Mouse (Mus musculus) urinary bladder, postnatal 14 days (tissue): Measurements from ENCODE around the gene Irx5.

Source experiments
- DNase-seq: peaks from one replicate; pipeline ENCODE4 v3.0.0; 2021; ENCODE audit warnings: low spot score

Gene Irx5

GRCm38 (mm10) chr8:92357398-92357981 is at the start of gene Irx5:
Gene Irx5, plus strand, starts transcription at chr8:92357625.
- peak; percentile 45 for DNase-seq

- DNase-seq: no peak
Observed at GRCm38 (mm10) chr8:92312178-92312577, 45.2 kb upstream of the Irx5 start.

- DNase-seq: no peak
Observed at GRCm38 (mm10) chr8:92313707-92314106, 43.7 kb upstream of the Irx5 start.

- no peak for DNase-seq
Observed at GRCm38 (mm10) chr8:92323751-92324150, 33.7 kb upstream of the Irx5 start.

- DNase-seq: no peak
Observed at GRCm38 (mm10) chr8:92327176-92327575, 30.2 kb upstream of the Irx5 start.

- DNase-seq: no peak
Observed at GRCm38 (mm10) chr8:92329273-92329672, 28.2 kb upstream of the Irx5 start.

GRCm38 (mm10) chr8:92331811-92332210 is 25.6 kb upstream of the Irx5 start:
- no peak for DNase-seq

- DNase-seq: no peak
Observed at GRCm38 (mm10) chr8:92333406-92333805, 24.0 kb upstream of the Irx5 start.

- no peak for DNase-seq
Observed at GRCm38 (mm10) chr8:92335079-92335478, 22.3 kb upstream of the Irx5 start.

GRCm38 (mm10) chr8:92336041-92336440 is 21.4 kb upstream of the Irx5 start:
- DNase-seq: no peak

GRCm38 (mm10) chr8:92343544-92343943 is 13.9 kb upstream of the Irx5 start:
- no peak for DNase-seq

GRCm38 (mm10) chr8:92349898-92350486 is 7.4 kb upstream of the Irx5 start:
- DNase-seq: no peak

- DNase-seq: no peak
Observed at GRCm38 (mm10) chr8:92353405-92353804, 4.0 kb upstream of the Irx5 start.

GRCm38 (mm10) chr8:92354536-92355482 is 2.6 kb upstream of the Irx5 start:
- no peak for DNase-seq

GRCm38 (mm10) chr8:92355701-92356612 is 1.5 kb upstream of the Irx5 start:
- DNase-seq: peak; percentile 96

- no peak for DNase-seq
Observed at GRCm38 (mm10) chr8:92356613-92357375, 631 bp upstream of the Irx5 start.

- no peak for DNase-seq
Observed at GRCm38 (mm10) chr8:92358141-92358999, 945 bp downstream of the Irx5 start.

- no peak for DNase-seq
Observed at GRCm38 (mm10) chr8:92359000-92359832, 1.8 kb downstream of the Irx5 start.

GRCm38 (mm10) chr8:92359833-92360082 is 2.3 kb downstream of the Irx5 start:
- no peak for DNase-seq
